Mouse (Mus musculus) mouse embryonic stem cell (cell line): ENCODE measurements around the gene Snx29.
"Not testable (repeated sequence)": the region's sequence is repeated elsewhere in the genome, so short reads cannot be mapped to it uniquely, and the experiment has no call there.

Experiments used
- in situ Hi-C, 2 experiments: fragments of 300-500 bp; cut with MboI; formaldehyde crosslinking; loops; 1 replicate in 1 of 2; 3 replicates in 1 of 2; pipeline ENCODE4 v1.14.3; 2019 to 2020; ENCODE audit warnings: low sequenced_read_pairs in 2 of 2, low pct_unique_long_range_greater_than_20kb in 1 of 2, mixed read lengths in 1 of 2; ENCODE audit not compliant: unreplicated experiment in 1 of 2

Snx29 gene

GRCm38 (mm10) chr16:11322409-11323323, at the start of gene Snx29:
Gene Snx29 (plus strand): TSS chr16:11322908.
- in situ Hi-C loops, result no loop called here

DNA sequence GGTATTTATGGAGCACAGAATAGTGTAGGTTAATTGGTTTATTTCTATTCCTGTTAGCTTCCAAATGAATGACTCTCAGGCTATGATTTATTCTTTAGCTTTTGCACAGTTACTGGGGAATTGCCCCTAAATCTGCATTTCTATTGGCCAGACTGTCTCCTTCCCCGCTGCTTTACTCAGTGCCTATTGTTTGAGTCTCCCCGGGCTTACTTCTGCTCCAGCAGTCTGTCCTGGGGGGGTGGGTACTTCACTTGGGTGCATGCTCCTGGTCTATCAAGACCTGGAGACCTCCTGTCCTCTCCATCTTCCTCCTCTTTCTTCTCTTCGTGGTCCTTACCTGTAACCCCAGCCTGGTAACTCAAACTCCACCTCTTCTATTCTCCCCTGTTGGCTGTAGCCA, 45.8 kb upstream of the Snx29 start:
- in situ Hi-C loops, result no loop called here

DNA sequence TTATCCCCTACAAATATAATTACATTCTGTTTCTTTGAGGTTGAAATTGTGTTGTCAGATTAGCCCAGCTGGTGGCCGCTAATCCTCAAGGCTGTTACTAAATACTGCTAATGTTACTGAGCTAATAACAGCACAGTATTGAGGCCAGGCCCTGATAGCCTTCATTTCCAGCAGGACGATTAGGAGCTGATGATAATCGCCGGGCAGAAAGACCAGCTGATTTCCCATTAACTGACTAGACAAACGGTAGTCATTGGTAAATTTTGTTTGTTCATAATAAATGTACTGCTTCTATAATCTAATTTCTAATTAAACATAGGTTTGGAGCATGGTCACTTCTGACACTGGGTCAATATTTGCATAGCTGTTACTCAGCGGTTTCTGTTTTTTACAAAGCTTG, 43.9 kb upstream of the Snx29 start:
- in situ Hi-C loops, result no loop called here

GRCm38 (mm10) chr16:11282655-11283232, 40.0 kb upstream of the Snx29 start:
- in situ Hi-C loops, result no loop called here

DNA sequence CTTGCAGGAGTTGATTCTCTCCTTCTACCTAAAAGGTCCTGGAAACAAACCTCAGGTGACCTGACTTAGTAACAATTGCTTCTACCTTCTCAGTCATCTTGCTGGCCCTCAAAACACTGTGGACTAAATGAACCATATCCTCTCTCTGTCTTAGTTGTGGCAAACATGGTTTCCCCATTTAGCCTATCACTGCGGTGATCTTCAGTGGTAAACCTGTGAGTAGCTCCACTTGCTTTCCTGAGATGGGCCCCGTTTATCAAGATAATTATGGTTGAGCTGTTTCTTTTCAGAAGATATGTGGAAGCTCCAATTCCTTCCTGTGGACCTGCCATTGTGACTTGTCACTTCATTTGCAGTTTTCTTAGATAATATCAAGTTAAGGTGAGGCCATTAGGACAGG, 37.8 kb upstream of the Snx29 start:
- in situ Hi-C loops, result no loop called here

DNA sequence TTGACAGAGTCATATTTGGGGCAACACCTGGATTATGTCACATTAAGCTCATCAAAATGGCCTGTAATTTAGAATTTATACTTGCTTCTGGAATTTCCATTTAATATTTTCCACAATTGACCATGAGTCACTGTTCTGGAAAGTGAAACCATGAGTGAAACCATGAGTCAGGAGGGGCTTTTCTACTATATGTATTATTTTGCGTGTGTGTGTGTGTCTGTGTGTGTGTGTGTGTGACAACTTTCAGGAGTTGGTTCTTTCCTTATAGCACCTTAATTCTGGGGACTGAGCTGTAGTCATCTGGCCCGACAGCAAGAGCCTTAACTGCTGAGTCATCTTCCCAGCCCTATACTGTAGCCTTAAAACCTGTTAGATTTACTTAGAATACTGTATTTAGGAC, 36.8 kb upstream of the Snx29 start:
- in situ Hi-C loops, result no loop called here

- in situ Hi-C loops, result not testable (repeated sequence)
These were observed 33.8 kb upstream of the Snx29 start for GRCm38 (mm10) chr16:11288873-11289272.

DNA sequence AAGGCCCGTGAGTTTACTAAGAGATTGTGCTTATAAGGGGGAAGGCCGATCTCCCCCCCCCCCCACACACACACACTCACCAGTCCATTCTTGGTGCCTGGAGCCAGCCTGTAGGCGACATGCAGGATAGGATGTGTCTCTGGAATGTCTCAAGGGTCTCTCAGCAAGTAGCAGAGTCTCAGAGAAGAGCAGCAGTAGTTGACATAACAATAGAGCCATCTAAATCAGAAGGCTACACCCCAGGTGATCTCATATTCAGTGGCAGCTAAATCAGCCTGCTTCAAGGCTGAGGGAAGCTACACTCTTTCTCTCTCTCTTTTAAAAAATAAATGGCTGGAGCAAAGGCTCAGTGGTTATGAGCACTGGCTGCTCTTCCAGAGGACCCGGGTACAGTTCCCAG, 27.1 kb upstream of the Snx29 start:
- in situ Hi-C loops, result not testable (repeated sequence)

GRCm38 (mm10) chr16:11297700-11298099, 25.0 kb upstream of the Snx29 start:
- in situ Hi-C loops, result not testable (repeated sequence)

- in situ Hi-C loops, result no loop called here
These were observed 19.0 kb upstream of the Snx29 start for GRCm38 (mm10) chr16:11303741-11304140.

DNA sequence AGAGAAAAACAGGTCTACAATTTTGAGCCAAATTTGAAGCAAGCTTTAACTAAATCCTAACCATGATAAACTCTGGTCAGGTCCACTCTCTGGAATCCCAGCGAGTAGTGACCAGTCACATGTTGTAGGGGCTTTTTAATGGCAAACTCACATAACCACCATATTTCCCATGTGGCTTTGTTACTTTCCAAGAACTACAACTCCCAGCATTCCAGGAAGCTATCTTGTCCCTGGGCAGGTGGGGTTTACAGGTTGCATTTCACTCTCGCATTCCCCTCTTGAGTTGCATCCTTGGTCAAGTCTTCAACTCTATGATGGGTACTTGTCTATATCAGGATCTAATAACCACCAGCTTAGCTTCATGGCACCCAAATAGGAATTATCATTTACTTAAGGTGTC, 17.2 kb upstream of the Snx29 start:
- in situ Hi-C loops, result no loop called here

DNA sequence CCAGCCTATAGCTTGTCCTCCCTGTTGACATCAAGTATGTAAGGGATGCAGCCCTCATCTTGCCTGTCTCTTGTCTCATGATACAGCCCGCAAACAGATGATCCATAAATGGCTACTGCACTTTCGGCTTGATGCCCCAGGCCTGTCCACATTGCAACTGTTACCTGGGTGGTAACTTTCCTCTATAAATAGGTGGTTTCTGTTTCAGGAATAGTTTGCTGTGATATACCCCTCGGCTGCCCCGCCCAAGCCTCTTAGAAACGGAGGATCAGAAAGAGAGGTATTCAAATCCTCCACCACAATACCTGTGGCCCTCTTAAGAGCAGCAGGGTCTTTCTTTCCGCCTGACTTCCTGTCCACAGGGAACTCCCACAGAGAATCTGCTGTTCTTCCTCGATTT, 9.2 kb upstream of the Snx29 start, which contains the start of gene Tnfrsf17:
TSS of gene Tnfrsf17 (plus strand) at position 301 of the 400 bp plus-strand sequence.
- in situ Hi-C loops, result no loop called here

GRCm38 (mm10) chr16:11315786-11316320, 6.9 kb upstream of the Snx29 start:
- in situ Hi-C loops, result loop anchor here in 1 of 2 experiments (5.0 kb wide), 1 partner anchor 96 kb away; no protein-coding TSS in a partner anchor

GRCm38 (mm10) chr16:11316748-11317147, 6.0 kb upstream of the Snx29 start:
- in situ Hi-C loops, result loop anchor here in 1 of 2 experiments (5.0 kb wide), 1 partner anchor 96 kb away; no protein-coding TSS in a partner anchor

GRCm38 (mm10) chr16:11317324-11317723, 5.4 kb upstream of the Snx29 start:
- in situ Hi-C loops, result loop anchor here in 1 of 2 experiments (5.0 kb wide), 1 partner anchor 95 kb away; no protein-coding TSS in a partner anchor

- in situ Hi-C loops, result no loop called here
These were observed 780 bp downstream of the Snx29 start for GRCm38 (mm10) chr16:11323324-11324051.

- in situ Hi-C loops, result no loop called here
These were observed 7.5 kb downstream of the Snx29 start for GRCm38 (mm10) chr16:11330081-11330800.

DNA sequence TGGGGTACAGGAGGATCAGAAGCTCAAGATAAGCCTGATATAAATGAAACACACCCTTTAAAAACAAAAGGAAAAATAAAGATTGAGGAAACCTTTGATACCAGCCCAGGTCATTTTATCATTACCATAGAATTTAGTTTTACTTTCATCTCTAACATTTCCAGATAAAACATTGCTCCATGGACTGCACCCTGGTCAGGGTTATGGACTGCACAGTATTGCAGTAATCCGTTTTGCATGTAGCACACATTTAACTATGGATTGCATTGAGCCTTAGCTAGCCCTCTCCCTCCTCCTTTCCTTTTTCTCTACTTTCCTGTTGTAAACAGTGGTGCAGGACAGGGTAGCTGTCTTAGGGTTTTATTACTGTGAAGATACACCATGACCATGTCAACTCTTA, 8.3 kb downstream of the Snx29 start:
- in situ Hi-C loops, result no loop called here
